In genomic region chr10:98840957-98841831, GRCm38 (mm10) we compare ENCODE assay signal across 24 mouse cellular contexts.
DNase-seq lines count a peak whose midpoint lies in the region; ATAC-seq and TF ChIP-seq lines count a peak whose summit lies in the region.
"Had no signal": no experiment of that assay in that cellular context is flagged by ENCODE, and none has a peak within 500 bp of the region (broad histone marks: within the 10 kb centered on the region; RNA-seq: fewer than 3 reads in every experiment).

No protein-coding gene starts in this region.

- intact Hi-C loops in heart, postnatal 10 days (cut with DNase I): no loop called here

- H3K4me3 ChIP-seq in lung, adult 2 months (replicated peaks; ENCODE audit: extremely low read depth, low read depth, low read length): no peak overlapping the region
- H3K4me3 ChIP-seq: erythroblast, embryonic 14.5 days; forebrain, embryonic 13.5 days; heart, embryonic 10.5 days; heart, embryonic 15.5 days; hindbrain, embryonic 12.5 days; liver, embryonic 15.5 days; lung, embryonic 15.5 days had no signal

- peak; percentile 58 for ATAC-seq in inflammation-experienced regulatory T-cells, adult 6 months
- ATAC-seq: forebrain, embryonic 13.5 days had no signal

- peak; percentile 28 for DNase-seq in heart, adult 11 months
- DNase-seq in heart, postnatal 10 days: no peak
- DNase-seq in spleen, postnatal 36 days (ENCODE audit: low spot score in 2 of 2): peak; percentile 21 to 43
- DNase-seq in spleen, postnatal 10 days (ENCODE audit: low spot score in 2 of 2): no peak
- no peak for DNase-seq in T-cell, adult 2 months (ENCODE audit: low spot score)
- DNase-seq in kidney, postnatal 4 days: no peak
- no peak for DNase-seq in lung, adult 2 months
- DNase-seq: adrenal gland, postnatal 25 days; cerebellum, adult 18-20 months; cerebellum, postnatal 14 days; gastrocnemius, postnatal 14 days; heart, postnatal 36 days; kidney, postnatal 14 days; midbrain, embryonic 14.5 days; retina, postnatal 1 day; right cerebral cortex, postnatal 14 days had no signal

- WGBS in lung, adult 2 months: 90% methylated on average over 13 of the region's 13 CpGs

- no peak for TF ChIP-seq CTCF in lung, adult 2 months (IDR thresholded peaks at IDR 0.05; ENCODE audit: insufficient read depth, low read length)

- no peak for TF ChIP-seq POLR2A in lung, adult 2 months (IDR thresholded peaks at IDR 0.05; ENCODE audit: borderline replicate concordance, extremely low read depth, low read depth, low read length)

- no peaks in the 10 kb centered on the region for H3K4me1 ChIP-seq in lung, adult 2 months (ENCODE audit: control insufficient read depth, insufficient read depth, low read length)
- H3K4me1 ChIP-seq: forebrain, embryonic 13.5 days; heart, embryonic 10.5 days; heart, embryonic 15.5 days; hindbrain, embryonic 12.5 days; lung, embryonic 15.5 days had no signal

Comparison
In these comparisons a context has a peak if more than half of its experiments do, and no peak if none do; other contexts are left out.
1. DNase-seq: peak in heart, adult 11 months (single experiment) and spleen, postnatal 36 days (2 of 2); none in heart, postnatal 10 days (0 of 2), spleen, postnatal 10 days (0 of 2), T-cell, adult 2 months (single experiment), kidney, postnatal 4 days (0 of 2) and lung, adult 2 months (single experiment).